Mouse (Mus musculus) right cerebral cortex, postnatal 10 days (tissue): Measurements from ENCODE around the gene Cops7a.
A peak's percentile ranks its signal among the peaks of the same experiment; 100 is the strongest.

Experiments used
- DNase-seq, 2 experiments: peaks; one replicate each; pipeline ENCODE4 v3.0.0; 2021; ENCODE audit warnings: low spot score in 2 of 2

Cops7a gene

GRCm38 (mm10) chr6:124959960-124960359, 5.4 kb downstream of the Cops7a start:
- no peak for DNase-seq

- no peak for DNase-seq
Observed at GRCm38 (mm10) chr6:124958127-124958526, 7.2 kb downstream of the Cops7a start.

- no peak for DNase-seq
Observed at GRCm38 (mm10) chr6:124955212-124955611, 10.1 kb downstream of the Cops7a start.

DNA sequence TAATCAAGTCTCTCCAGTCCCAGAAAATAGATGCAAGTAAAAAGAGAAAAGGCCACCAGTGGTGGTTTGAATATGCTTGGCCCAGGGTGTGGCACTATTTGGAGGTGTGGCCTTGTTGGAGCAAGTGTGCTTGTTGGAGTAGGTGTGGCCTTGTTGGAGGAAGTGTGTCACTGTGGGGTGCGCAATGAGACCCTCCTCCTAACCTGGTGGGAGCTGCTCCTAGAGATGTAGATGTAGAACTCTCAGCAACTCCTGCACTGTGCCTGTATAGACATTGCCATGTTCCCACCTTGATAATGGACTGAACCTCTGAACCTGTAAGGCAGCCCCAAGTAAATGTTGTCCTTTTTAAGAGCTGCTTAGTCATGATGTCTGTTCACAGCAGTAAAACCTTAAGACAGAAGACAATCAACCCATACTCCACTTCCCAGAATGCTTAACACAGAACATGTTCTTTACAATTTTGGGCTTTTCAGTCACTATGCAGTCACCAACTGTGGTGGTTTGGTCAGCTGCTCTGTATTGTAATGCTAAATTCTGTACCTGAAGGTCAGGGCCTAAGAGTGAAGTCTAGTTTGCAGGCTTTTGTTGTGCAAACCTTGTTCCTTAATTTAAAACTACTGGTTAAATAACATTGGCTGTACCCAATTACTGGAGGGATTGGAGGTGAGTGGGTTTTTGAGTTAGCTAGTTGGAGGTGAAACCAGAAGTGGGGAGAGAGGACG, 11.2 kb downstream of the Cops7a start:
- no peak for DNase-seq

- DNase-seq = no peak
Observed at GRCm38 (mm10) chr6:124943526-124943925, 21.8 kb downstream of the Cops7a start.

DNA sequence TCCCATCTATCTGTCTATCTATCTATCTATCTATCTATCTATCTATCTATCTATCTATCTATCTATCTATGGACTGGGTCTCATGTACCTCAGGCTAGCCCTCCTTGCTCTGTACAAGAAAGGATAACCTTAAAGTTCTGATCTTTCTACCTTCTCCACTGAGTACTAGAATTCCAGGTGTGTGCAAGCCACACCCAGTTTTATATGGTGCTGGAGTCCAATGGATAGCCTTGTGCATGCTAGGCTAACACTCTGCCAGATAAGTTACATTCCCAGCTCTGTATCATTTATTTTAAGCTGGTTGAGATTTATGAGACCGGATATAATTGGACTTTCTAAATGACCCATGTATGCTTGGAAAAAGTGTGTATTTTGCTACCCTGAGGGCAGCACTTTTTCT, 23.7 kb downstream of the Cops7a start:
- no peak for DNase-seq

- DNase-seq = no peak
Observed at GRCm38 (mm10) chr6:124938554-124938953, 26.8 kb downstream of the Cops7a start.

GRCm38 (mm10) chr6:124937493-124937892, 27.8 kb downstream of the Cops7a start:
- DNase-seq = no peak

DNA sequence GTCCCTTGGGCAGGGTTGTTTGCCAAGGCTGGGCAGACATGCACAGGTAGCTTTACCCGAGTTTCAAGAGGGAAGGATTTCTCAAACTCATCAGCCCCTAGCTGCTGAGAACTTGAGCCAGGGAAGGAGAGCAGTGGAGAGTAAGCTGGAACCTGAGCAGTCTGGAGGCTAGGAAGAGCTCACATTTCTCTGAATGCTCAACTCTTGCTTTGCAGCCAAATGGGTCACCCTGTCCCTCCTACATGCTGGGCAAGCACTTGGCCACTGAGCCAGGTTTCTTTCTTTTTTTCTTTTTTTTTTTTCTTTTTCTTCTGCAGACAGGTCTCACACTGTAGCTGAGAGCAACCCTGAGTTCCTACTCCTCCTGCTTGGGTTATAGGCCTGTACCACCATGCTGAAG, 28.7 kb downstream of the Cops7a start:
- no peak for DNase-seq

GRCm38 (mm10) chr6:124934670-124935069, 30.7 kb downstream of the Cops7a start:
- peak in 1 of 2 experiments; percentile 30 for DNase-seq

- DNase-seq = no peak
Observed at GRCm38 (mm10) chr6:124933127-124933526, 32.2 kb downstream of the Cops7a start.

- no peak for DNase-seq
Observed at GRCm38 (mm10) chr6:124932314-124932695, 33.0 kb downstream of the Cops7a start.

- DNase-seq = peak; percentile 72 to 77
Observed at GRCm38 (mm10) chr6:124931525-124932313, 33.6 kb downstream of the Cops7a start.

DNA sequence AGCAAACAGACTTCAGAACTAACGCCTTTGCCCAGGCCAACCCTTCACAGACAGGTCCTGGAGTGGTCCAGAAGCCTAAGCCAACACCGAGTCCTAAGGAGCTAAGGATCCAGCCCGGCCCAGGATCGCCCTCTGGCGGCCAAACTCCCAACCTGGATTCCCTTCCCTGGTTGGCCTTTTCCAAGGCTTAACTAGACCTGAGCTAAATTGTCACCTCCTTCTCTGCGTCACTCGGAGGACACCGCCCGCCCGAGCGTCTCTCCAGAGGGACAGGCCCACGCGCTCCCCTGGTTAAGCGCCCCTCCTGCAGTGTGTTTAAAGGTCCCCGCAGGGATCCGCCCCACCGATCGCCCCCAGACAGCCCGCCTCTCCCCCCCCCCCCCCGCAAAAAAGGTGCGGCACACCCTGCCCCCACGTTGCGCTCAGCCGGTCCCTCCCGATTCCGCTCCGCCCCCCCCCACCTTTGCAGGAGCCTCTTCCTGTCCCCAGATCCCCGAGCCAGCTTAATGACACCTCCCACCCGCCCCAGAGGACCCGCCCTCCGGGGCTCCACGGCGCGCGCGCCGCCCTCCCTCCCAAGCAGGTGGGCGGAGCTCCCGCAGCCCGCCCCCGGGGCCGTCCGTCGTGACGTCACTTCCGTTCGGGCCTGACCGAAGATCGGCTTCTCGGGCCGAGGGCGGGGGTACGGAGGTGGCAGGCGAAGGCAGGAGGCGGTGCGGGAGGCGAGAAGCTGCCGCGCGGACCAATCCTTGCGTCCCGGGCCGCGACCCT, 34.4 kb downstream of the Cops7a start, which contains the start of gene Mlf2:
Mlf2 (plus strand) TSS at position 633 of the 771 bp plus-strand sequence.
- DNase-seq = peak; percentile 98 to 99

DNA sequence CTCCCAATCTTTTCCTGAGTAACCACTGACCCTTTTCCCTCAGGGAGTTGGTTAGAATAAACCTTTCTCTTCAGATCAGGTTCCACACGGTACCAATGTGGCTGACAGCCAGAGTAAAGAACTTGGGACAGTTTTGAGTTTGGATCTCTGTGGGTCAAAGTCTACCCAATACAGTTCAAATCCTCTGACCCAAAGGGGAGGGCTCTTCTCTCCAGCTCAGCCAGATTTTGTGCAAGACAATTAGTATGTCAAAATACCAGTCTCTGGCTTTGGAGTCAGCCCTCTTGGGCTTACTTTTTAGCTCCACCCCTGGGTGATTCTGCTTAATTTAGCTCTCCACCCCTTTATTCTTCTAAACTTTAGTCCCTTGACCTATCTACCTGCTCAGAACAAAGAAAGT, 35.1 kb downstream of the Cops7a start:
- DNase-seq = no peak

DNA sequence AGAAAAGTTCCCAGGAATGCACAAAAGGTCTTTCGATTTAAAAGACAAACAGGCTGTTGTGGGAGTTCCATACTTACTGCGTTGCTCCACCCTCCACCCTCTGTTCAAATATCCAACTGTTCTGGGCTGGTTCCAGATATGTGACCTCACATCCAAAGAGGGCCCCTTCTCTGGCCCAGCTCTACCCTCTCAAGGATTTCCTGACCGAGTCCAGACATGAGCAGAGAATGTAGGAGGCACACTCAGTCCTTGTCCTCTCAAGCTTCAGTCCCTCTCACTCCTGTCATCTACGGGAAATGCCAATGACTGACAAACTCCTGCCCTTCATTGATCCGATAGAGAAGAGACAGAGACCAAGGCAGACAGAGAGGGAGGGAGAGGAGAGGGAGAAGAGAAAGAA, 39.4 kb downstream of the Cops7a start:
- peak in 1 of 2 experiments; percentile 17 for DNase-seq

- DNase-seq = peak in 1 of 2 experiments; percentile 20
Observed at GRCm38 (mm10) chr6:124925173-124925793, 40.1 kb downstream of the Cops7a start.

DNA sequence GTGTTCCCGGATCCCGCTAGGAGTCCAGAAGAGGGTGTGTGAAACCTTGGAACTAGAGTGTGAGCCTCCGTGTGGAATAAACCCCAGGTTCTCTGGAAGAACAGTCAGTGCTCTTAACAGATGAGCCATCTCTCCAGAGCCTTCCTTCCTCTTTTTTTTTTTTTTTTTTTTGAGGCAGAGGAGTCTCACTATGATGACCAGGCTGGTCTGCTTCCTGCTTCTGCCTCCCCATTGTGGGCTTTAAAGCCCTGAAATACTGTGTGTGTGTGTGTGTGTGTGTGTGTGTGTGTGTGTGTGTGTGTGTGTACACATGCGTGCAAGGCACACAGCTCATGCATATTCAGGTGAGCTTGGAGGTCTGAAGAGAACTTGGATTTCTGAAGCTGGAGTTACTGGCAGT, 43.8 kb downstream of the Cops7a start:
- DNase-seq = no peak

DNA sequence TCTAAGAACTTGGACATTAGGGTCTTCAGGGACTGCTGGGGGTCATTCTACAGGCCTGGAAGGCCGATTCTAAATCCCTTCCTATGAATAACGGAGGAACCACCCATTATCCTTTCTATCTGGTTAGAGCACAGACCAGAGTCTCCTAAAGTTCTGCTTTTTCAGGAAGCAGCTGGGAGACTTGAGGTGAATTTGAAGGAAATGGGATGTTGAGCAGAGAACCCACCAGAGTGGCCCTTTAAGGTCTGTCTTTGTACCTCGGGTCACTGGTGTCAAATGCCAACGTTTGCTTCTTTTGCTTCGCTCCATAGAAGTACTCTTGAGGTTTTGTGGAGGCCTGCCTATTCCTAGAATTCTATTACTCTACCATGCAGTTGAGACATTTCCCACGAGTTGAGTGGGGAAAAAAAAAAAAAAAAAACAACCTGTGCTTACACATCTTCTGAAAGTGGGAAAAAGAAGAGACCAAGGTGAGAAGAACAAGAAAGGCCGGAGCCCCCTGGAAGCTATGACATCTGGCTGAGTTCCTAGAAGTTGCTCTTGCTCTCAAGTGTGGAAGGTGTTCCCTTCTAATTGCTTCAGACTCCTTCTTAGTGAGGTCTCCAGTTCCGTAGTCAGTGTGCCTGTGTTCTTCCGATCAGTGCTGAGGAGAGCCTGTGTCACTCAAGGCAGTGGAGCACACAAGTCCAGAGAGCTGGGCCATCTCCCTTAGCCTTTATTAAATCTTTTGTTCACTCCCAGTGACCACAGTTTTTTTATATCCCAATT, 44.8 kb downstream of the Cops7a start:
- DNase-seq = no peak

GRCm38 (mm10) chr6:124919695-124920317, 45.5 kb downstream of the Cops7a start, which contains the start of gene Ptms:
Ptms (minus strand) TSS chr6:124920103.
- peak; percentile 96 to 98 for DNase-seq
